In the genomic region with DNA sequence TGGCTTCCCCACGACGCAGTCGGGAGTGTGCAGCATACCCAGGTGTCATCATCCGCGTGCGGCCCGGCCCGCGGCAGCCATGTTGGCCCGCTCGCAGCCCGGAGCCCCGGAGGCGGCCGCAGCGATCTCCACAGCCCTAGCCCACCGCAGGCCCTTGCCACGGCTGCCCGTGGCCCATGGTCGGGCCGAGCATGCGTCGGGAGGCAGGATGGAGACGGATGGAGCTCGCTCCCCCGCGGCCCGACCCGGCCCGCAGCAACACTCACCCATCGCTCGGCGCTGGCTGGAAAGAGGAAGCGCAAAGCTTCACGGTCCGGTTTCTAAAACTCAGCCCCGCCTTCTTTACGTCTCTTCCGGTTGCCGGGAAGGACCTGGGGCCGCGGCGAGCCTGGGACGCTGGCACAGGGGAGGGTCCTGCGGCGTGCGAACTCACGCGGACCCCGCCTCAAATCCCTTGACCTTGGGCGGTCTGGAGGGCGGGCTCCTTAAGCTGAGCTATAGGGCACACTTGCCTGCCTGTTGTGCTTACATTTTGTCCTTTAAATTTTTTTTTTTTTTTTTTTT, we compare ENCODE assay signal across 7 mouse cellular contexts. TPM values are rescaled to one million over a fixed set of nuclear protein-coding genes. Genes with fewer than 3 reads are reported as not detected.
DNase-seq lines count a peak whose midpoint lies in the region; ATAC-seq lines count a peak whose summit lies in the region.

A gene (minus strand): TSS at position 452 of the 564 bp plus-strand sequence.

- peak within 1 kb of the TSS; percentile 65 for H3K4me2 ChIP-seq in intestine, embryonic 16.5 days (ENCODE audit: low read depth, low read length)
- peak within 1 kb of the TSS; percentile 98 for H3K4me2 ChIP-seq in midbrain, embryonic 13.5 days (replicated peaks)

- peaks cover 22% of the 10 kb centered on the region for H3K4me1 ChIP-seq in intestine, embryonic 16.5 days (ENCODE audit: control insufficient read depth, insufficient read depth, low read length)
- peaks cover 22% of the 10 kb centered on the region for H3K4me1 ChIP-seq in limb, embryonic 10.5 days
- H3K4me1 ChIP-seq in midbrain, embryonic 13.5 days (replicated peaks): peaks cover 27% of the 10 kb centered on the region

- H3K27ac ChIP-seq in intestine, embryonic 16.5 days (ENCODE audit: low read length): peak within 1 kb of the TSS; percentile 89
- H3K27ac ChIP-seq in limb, embryonic 10.5 days: peak within 1 kb of the TSS; percentile 99
- peak within 1 kb of the TSS; percentile 92 for H3K27ac ChIP-seq in midbrain, embryonic 13.5 days

- no peaks in the 10 kb centered on the region for H3K9me3 ChIP-seq in intestine, embryonic 16.5 days (ENCODE audit: control insufficient read depth, low read length)
- no peaks in the 10 kb centered on the region for H3K9me3 ChIP-seq in limb, embryonic 10.5 days (replicated peaks)
- no peaks in the 10 kb centered on the region for H3K9me3 ChIP-seq in midbrain, embryonic 13.5 days

- no peaks in the 10 kb centered on the region for H3K27me3 ChIP-seq in intestine, embryonic 16.5 days (replicated peaks; ENCODE audit: control insufficient read depth, insufficient read depth, low read length)
- no peaks in the 10 kb centered on the region for H3K27me3 ChIP-seq in limb, embryonic 10.5 days (ENCODE audit: low read depth, poor library complexity, severe bottlenecking)
- no peaks in the 10 kb centered on the region for H3K27me3 ChIP-seq in midbrain, embryonic 13.5 days

- H3K9ac ChIP-seq in intestine, embryonic 16.5 days (ENCODE audit: low read depth, low read length): peak within 1 kb of the TSS; percentile 98
- H3K9ac ChIP-seq in midbrain, embryonic 13.5 days (replicated peaks): peak within 1 kb of the TSS; percentile 98

- peak; percentile 94 for ATAC-seq in intestine, embryonic 16.5 days
- peak; percentile 94 for ATAC-seq in midbrain, embryonic 13.5 days

- peaks cover 24% of the 10 kb centered on the region for H3K36me3 ChIP-seq in intestine, embryonic 16.5 days (ENCODE audit: control insufficient read depth, insufficient read depth, low read length)
- peaks cover 68% of the 10 kb centered on the region for H3K36me3 ChIP-seq in limb, embryonic 10.5 days
- H3K36me3 ChIP-seq in midbrain, embryonic 13.5 days: peaks cover 45% of the 10 kb centered on the region

- under 1% methylated on average over 52 of the region's 52 CpGs for WGBS in intestine, embryonic 16.5 days
- WGBS in limb, embryonic 10.5 days: under 1% methylated on average over 52 of the region's 52 CpGs
- WGBS in midbrain, embryonic 13.5 days: under 1% methylated on average over 52 of the region's 52 CpGs

- H3K4me3 ChIP-seq in intestine, embryonic 16.5 days (ENCODE audit: low read length): peak within 1 kb of the TSS; percentile 85
- peak within 1 kb of the TSS; percentile 94 for H3K4me3 ChIP-seq in limb, embryonic 10.5 days
- peak within 1 kb of the TSS; percentile 95 for H3K4me3 ChIP-seq in midbrain, embryonic 13.5 days (replicated peaks)

- DNase-seq in adrenal gland, adult 8-10 months: peak; percentile 85
- peak; percentile 82 for DNase-seq in embryo, embryonic 11.5 days (ENCODE audit: low read depth, low spot score)
- DNase-seq in gastrocnemius, postnatal 4 days (ENCODE audit: low spot score in 2 of 2): peak; percentile 68 to 82
- DNase-seq in limb, embryonic 10.5 days (ENCODE audit: low spot score): peak; percentile 92
- DNase-seq in spleen, adult 12 weeks (ENCODE audit: low spot score): peak; percentile 79

RNA-seq across cellular contexts. Expression of the gene that starts here (rescaled TPM):
- 1,000 to 10,000 TPM in 2 of 4 experiments, 100 to 1,000 TPM in 2; 974 to 1,059 (median 1,012) TPM for total RNA-seq in adrenal gland, adult 8-10 months (2022)
- 1,000 to 10,000 TPM; 1,262 to 1,321 TPM for total RNA-seq in gastrocnemius, postnatal 4 days (2021)
- 811 and 851 TPM in 2 replicates for polyA plus RNA-seq in intestine, embryonic 16.5 days (2015; fragmentation: Nextera tagmentation; extraction: Ambion mirVana)
- polyA plus RNA-seq in limb, embryonic 10.5 days (2016; fragmentation: Nextera tagmentation; extraction: Ambion mirVana): 842 and 1,039 TPM in 2 replicates
- polyA plus RNA-seq in midbrain, embryonic 13.5 days (2015; fragmentation: Nextera tagmentation; extraction: Ambion mirVana): 558 and 623 TPM in 2 replicates

Comparison
In these comparisons a context has a peak if more than half of its experiments do, and no peak if none do; other contexts are left out.
1. Peak in every context shown above with its lines: DNase-seq, ATAC-seq, H3K4me3 ChIP-seq and H3K27ac ChIP-seq.